Mouse (Mus musculus) liver, embryonic 14.5 days (tissue): ENCODE measurements around the gene Marcks. TPM values are rescaled to one million over a fixed set of nuclear protein-coding genes. Genes with fewer than 3 reads are reported as not detected.

ENCODE experiments used
- ATAC-seq: fragments of 200-750 bp; cut with Nextera tagmentation; 2 replicates; pipeline ENCODE4 v1.8.0; 2017; ENCODE audit warnings: moderate number of reproducible peaks, mild to moderate bottlenecking, moderate library complexity; ENCODE audit not compliant: insufficient read depth
- DNase-seq, 3 experiments: peaks; one replicate each; pipeline ENCODE4 v3.0.0-alpha.2; 2012 to 2013; ENCODE audit warnings: low read depth in 3 of 3, low spot score in 3 of 3
- H3K27ac ChIP-seq: fragments of 300-500 bp; sonication (generic); 2 replicates; pipeline ENCODE4 v1.5.1; 2014; ENCODE audit warnings: moderate library complexity, mild to moderate bottlenecking, control low read depth, inconsistent platforms
- H3K27me3 ChIP-seq: fragments of 300-500 bp; sonication (generic); 2 replicates; pipeline ENCODE4 v1.6.1; 2014; ENCODE audit warnings: mild to moderate bottlenecking, low read length, moderate library complexity; ENCODE audit not compliant: control insufficient read depth, insufficient read depth
- H3K36me3 ChIP-seq: fragments of 300-500 bp; sonication (generic); replicated peaks from 2 replicates; pipeline ENCODE4 v1.6.1; 2014; ENCODE audit warnings: low read depth; ENCODE audit not compliant: control insufficient read depth, insufficient read depth
- H3K4me1 ChIP-seq, 2 experiments: fragments of 200-500 bp in 1 of 2; fragments of 300-500 bp in 1 of 2; sonication (generic) in 1 of 2; replicated peaks; 2 replicates each; pipeline ENCODE4 v1.6.1; 2012 to 2014; ENCODE audit warnings: antibody characterized with exemption in 1 of 2, inconsistent platforms in 1 of 2, low read length in 1 of 2; ENCODE audit not compliant: control insufficient read depth in 2 of 2, insufficient read depth in 2 of 2
- H3K4me2 ChIP-seq: fragments of 300-500 bp; sonication (generic); 2 replicates; pipeline ENCODE4 v1.6.1; 2014; ENCODE audit warnings: low read depth, mild to moderate bottlenecking, control low read depth, moderate library complexity
- H3K4me3 ChIP-seq, 2 experiments: fragments of 200-500 bp in 1 of 2; fragments of 300-500 bp in 1 of 2; sonication (generic) in 1 of 2; 2 replicates each; pipeline ENCODE4 v1.5.1; 2012 to 2014; ENCODE audit warnings: low read depth in 2 of 2, low read length in 2 of 2, mild to moderate bottlenecking in 2 of 2, control low read depth in 1 of 2, inconsistent platforms in 1 of 2, moderate library complexity in 1 of 2; ENCODE audit not compliant: insufficient read depth in 1 of 2
- H3K9ac ChIP-seq: fragments of 300-500 bp; sonication (generic); replicated peaks from 2 replicates; pipeline ENCODE4 v1.6.1; 2014; ENCODE audit warnings: mild to moderate bottlenecking, control low read depth, moderate library complexity
- H3K9me3 ChIP-seq: fragments of 300-500 bp; sonication (generic); 2 replicates; pipeline ENCODE4 v1.6.1; 2016; ENCODE audit warnings: low read length, mixed read lengths; ENCODE audit not compliant: control insufficient read depth
- CTCF ChIP-seq: IDR thresholded peaks from 2 replicates; pipeline ENCODE4 v1.5.1; 2016; ENCODE audit warnings: antibody characterized with exemption, low read depth, control low read depth
- EP300 ChIP-seq: IDR thresholded peaks from 2 replicates; pipeline ENCODE4 v1.6.1; 2016; ENCODE audit warnings: antibody characterized with exemption, low read depth
- WGBS: fragments of 180-500 bp; shearing (Covaris S2); extraction: QIAGEN DNeasy Blood & Tissue Kit; methylation state at CpG from one replicate; pipeline ENCODE4 v1.1.7; 2014; ENCODE audit not compliant: insufficient replicate concordance; 5-methylcytosine and 5-hydroxymethylcytosine counted together
- polyA plus RNA-seq, 2 experiments: library from polyadenylated mRNA; depleted of rRNA in 1 of 2; stranded (reverse) in 1 of 2; unstranded in 1 of 2; fragments of >200 nt; fragmentation: Nextera tagmentation in 1 of 2; extraction: Ambion mirVana in 1 of 2; gene quantifications; 2 replicates each; pipeline versions ENCODE4 v1.2.1 to v1.2.3; 2012 to 2014

The Marcks gene
- polyA plus RNA-seq, 2 experiments, result 16.3 to 22.3 TPM

DNA sequence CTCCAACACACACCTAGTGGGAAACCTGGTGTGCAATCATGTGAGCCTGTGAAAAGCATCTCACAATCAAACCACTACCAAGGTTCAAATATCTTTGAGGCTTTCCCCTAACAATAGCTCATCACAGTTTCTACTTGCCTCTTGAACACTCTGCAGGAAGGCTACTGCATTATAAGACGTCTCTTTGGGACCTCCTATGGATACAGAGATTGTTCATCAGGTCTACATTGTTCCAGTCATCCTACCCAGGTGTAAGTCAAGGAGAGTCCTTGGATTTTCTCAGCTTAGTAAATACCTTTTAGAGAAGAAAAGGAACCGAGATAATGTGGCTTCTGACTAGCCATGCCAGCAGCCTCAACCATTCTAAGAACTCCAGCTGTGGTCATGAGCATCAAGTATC, 23.4 kb downstream of the Marcks start:
- no peaks in the 10 kb centered on the region for H3K36me3 ChIP-seq
- H3K4me3 ChIP-seq, result no peak overlapping the region
- no peak overlapping the region for H3K27ac ChIP-seq
- DNase-seq (no peak), ATAC-seq (no peak)
- H3K4me1 ChIP-seq, result no peaks in the 10 kb centered on the region
- no peaks in the 10 kb centered on the region for H3K27me3 ChIP-seq
- no peak for TF ChIP-seq CTCF
- no peak for TF ChIP-seq EP300
- no peak overlapping the region for H3K4me2 ChIP-seq
- no peak overlapping the region for H3K9ac ChIP-seq
- WGBS, result 32% methylated on average over 2 of the region's 2 CpGs
- no peaks in the 10 kb centered on the region for H3K9me3 ChIP-seq

DNA sequence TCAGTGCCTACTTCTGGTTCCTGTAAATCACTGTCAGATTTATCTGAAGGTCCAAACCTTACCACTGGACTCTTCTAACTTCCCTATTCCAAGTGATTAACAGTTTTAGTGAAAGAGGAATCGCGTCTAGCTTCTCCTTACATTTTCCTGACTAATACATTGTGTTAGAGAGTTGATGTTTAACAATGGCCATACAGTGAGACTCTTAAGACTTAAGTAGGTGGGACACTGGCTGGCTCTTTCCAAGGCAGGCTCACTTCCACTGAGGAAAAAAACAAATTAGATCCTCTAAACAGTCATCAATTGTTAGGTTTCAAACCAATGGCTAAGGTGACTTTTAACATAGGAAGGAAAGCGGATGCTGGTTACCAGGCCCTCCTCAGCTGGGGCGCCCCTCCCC, 25.9 kb downstream of the Marcks start:
- no peak overlapping the region for H3K4me3 ChIP-seq
- no peaks in the 10 kb centered on the region for H3K9me3 ChIP-seq
- H3K27me3 ChIP-seq, result no peaks in the 10 kb centered on the region
- no peak for TF ChIP-seq EP300
- 36% methylated on average over 4 of the region's 4 CpGs for WGBS
- H3K9ac ChIP-seq, result no peak overlapping the region
- DNase-seq (no peak), ATAC-seq (no peak)
- no peak overlapping the region for H3K27ac ChIP-seq
- H3K4me2 ChIP-seq, result no peak overlapping the region
- H3K36me3 ChIP-seq, result no peaks in the 10 kb centered on the region
- H3K4me1 ChIP-seq, result no peaks in the 10 kb centered on the region

DNA sequence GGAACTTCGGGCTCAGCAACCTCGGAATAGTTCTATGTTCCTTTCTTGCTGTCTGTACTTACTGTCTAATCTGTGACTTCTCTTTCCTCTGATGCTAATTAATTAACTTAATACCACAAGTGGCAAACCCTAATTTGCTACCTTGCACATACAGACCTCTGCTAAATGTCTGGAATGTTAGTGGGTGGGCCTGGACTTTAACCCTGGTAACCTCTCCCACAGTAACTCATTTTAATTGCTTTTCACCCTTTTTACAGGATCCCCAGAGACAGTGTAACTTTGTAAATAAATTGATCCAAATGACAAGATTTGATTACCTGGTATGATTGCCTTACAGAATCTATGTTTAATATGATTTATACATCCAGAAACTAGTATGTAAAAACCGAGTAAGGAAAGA, 26.4 kb downstream of the Marcks start:
- H3K36me3 ChIP-seq, result no peaks in the 10 kb centered on the region
- WGBS, result 51% methylated on average over 3 of the region's 3 CpGs
- H3K9ac ChIP-seq, result no peak overlapping the region
- no peaks in the 10 kb centered on the region for H3K9me3 ChIP-seq
- no peaks in the 10 kb centered on the region for H3K4me1 ChIP-seq
- TF ChIP-seq EP300 (no peak), CTCF (no peak)
- no peak for DNase-seq
- H3K27ac ChIP-seq, result no peak overlapping the region
- no peak overlapping the region for H3K4me3 ChIP-seq
- H3K27me3 ChIP-seq, result no peaks in the 10 kb centered on the region
- ATAC-seq, result no peak
- H3K4me2 ChIP-seq, result no peak overlapping the region

GRCm38 (mm10) chr10:37111432-37111831, 27.3 kb downstream of the Marcks start:
- H3K27ac ChIP-seq, result no peak overlapping the region
- H3K9ac ChIP-seq, result no peak overlapping the region
- TF ChIP-seq EP300 (no peak), CTCF (no peak)
- WGBS, result 46% methylated on average over 2 of the region's 2 CpGs
- no peak overlapping the region for H3K4me2 ChIP-seq
- H3K9me3 ChIP-seq, result no peaks in the 10 kb centered on the region
- H3K4me3 ChIP-seq, result no peak overlapping the region
- H3K36me3 ChIP-seq, result no peaks in the 10 kb centered on the region
- no peaks in the 10 kb centered on the region for H3K4me1 ChIP-seq
- ATAC-seq (no peak), DNase-seq (no peak)
- no peaks in the 10 kb centered on the region for H3K27me3 ChIP-seq

DNA sequence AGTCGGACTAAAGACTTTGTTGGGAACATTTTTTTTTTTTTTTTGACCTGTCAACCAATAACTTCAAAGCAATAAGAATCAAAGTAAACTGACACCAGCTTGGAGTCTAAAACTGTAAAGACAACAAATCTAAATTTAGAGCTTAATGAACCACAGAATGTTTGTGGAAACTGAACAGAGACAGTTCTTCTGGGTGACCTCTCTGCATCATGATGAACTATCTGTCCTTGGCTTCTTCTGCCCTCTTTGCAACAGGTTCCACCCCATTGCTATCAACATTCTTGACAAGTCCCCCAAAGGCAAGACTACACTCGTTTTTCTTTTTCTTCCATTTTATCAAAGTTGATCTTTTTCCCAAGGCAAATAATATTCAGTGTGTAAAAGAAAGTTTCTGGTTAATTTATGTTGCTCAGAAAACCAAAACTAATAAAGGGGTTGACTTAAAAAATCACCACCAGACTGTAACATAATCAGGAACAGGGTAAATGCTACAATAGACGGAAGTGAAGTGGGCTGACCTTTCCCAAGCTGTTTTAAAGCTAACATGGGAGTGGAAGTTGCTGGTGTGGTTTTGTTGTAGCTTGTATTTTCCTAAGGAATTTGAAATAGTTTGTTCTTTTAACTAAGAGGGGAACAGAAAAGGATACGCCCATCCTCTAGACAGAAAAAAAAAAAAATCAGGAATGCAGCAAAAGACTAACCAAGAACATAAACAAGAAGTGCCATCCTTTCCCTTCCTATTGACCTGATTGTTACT, 31.7 kb downstream of the Marcks start:
- no peaks in the 10 kb centered on the region for H3K27me3 ChIP-seq
- H3K4me3 ChIP-seq, result no peak overlapping the region
- no peaks in the 10 kb centered on the region for H3K9me3 ChIP-seq
- H3K36me3 ChIP-seq, result no peaks in the 10 kb centered on the region
- ATAC-seq (no peak), DNase-seq (no peak)
- TF ChIP-seq CTCF (no peak), EP300 (no peak)
- no peak overlapping the region for H3K4me2 ChIP-seq
- 48% methylated on average over 4 of the region's 4 CpGs for WGBS
- H3K9ac ChIP-seq, result no peak overlapping the region
- H3K4me1 ChIP-seq, result no peaks in the 10 kb centered on the region
- no peak overlapping the region for H3K27ac ChIP-seq
